Mouse (Mus musculus): ENCODE measurements around the gene Tbx10. TPM values are rescaled to one million over a fixed set of nuclear protein-coding genes. Genes with fewer than 3 reads are reported as not detected.

Tbx10 gene
- polyA plus RNA-seq, 1 experiment: 0.33 TPM

- DNase-seq: no peak
- H3K27me3 ChIP-seq (ENCODE audit: control insufficient read depth, insufficient read depth, low read length): no peaks in the 10 kb centered on the region
- TF ChIP-seq POLR2A (IDR thresholded peaks at IDR 0.05; ENCODE audit: borderline replicate concordance, insufficient read depth, low read length) (no peak), CTCF (IDR thresholded peaks at IDR 0.05; ENCODE audit: borderline replicate concordance, insufficient read depth, low read depth, low read length) (no peak)
- 93% methylated on average over 8 of the region's 8 CpGs for WGBS
- H3K4me1 ChIP-seq (ENCODE audit: control insufficient read depth, insufficient read depth, low read length): peaks cover 8% of the 10 kb centered on the region; the same call in 1 of the 2 replicates
- H3K4me3 ChIP-seq (replicated peaks; ENCODE audit: insufficient read depth, low read depth, low read length): no peak overlapping the region
- no peak overlapping the region for H3K27ac ChIP-seq (ENCODE audit: insufficient read depth, low read length)
These were observed 13.4 kb downstream of the Tbx10 start for GRCm38 (mm10) chr19:4005971-4006370.

DNA sequence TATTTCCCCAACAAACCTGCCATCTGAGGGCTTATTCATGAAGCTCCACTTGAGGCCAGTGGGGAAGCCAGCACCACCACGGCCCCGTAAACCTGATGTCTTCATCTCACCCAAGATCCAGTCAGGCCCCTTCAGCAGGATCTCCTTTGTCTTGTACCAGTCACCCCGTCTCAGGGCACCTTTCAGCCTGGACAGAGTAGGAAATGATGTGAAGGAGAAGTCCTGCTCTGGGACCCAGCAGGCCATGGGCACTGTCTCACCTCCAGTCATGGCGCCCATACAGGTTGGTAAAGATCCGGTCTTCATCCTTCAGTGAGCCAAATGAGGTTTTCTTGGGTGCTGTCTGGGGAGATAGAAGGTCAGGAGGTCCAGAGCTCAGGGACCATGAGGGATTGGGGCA is 18.5 kb downstream of the Tbx10 start:
- no peak overlapping the region for H3K27ac ChIP-seq (ENCODE audit: insufficient read depth, low read length)
- TF ChIP-seq POLR2A (IDR thresholded peaks at IDR 0.05; ENCODE audit: borderline replicate concordance, insufficient read depth, low read length) (no peak), CTCF (IDR thresholded peaks at IDR 0.05; ENCODE audit: borderline replicate concordance, insufficient read depth, low read depth, low read length) (no peak)
- H3K4me3 ChIP-seq (replicated peaks; ENCODE audit: insufficient read depth, low read depth, low read length): no peak overlapping the region
- WGBS: 93% methylated on average over 5 of the region's 5 CpGs
- no peak for DNase-seq
- H3K4me1 ChIP-seq (ENCODE audit: control insufficient read depth, insufficient read depth, low read length): peaks cover 8% of the 10 kb centered on the region; the same call in 1 of the 2 replicates
- no peaks in the 10 kb centered on the region for H3K27me3 ChIP-seq (ENCODE audit: control insufficient read depth, insufficient read depth, low read length)

- under 1% methylated on average over 45 of the region's 45 CpGs for WGBS
- peak within 1 kb of the TSS; percentile 67 for H3K27ac ChIP-seq (ENCODE audit: insufficient read depth, low read length)
These were observed 20.0 kb downstream of the Tbx10 start, which contains the start of gene Ndufv1 for GRCm38 (mm10) chr19:4012432-4013022. Gene Ndufv1, minus strand, starts transcription at chr19:4012806.

DNA sequence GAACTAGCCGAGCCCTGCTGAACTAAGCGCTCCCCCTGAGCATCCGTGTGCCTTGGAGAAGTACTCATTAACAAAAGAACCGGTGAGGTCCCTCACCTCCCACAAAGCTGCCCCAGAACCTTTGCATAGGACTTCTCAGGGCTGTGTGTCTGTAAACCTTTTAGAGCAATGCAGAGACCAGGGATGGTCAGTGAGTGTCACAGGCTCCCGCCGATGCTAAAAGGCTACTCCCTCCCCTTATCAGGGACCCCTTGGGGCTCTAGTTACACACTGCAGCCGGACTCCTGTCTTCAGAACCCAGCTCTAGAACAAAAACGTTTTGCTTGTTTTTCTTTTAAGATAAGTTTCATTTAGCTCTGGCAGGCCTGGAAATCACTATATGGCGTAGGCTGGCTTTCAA is 20.5 kb downstream of the Tbx10 start:
- Histone ChIP-seq H3K27me3 (ENCODE audit: control insufficient read depth, insufficient read depth, low read length) (no peaks in the 10 kb centered on the region), H3K27ac (ENCODE audit: insufficient read depth, low read length) (no peak overlapping the region), H3K4me1 (ENCODE audit: control insufficient read depth, insufficient read depth, low read length) (peaks cover 8% of the 10 kb centered on the region; the same call in 1 of the 2 replicates), H3K4me3 (replicated peaks; ENCODE audit: insufficient read depth, low read depth, low read length) (no peak overlapping the region)
- DNase-seq: no peak
- 22% methylated on average over 9 of the region's 9 CpGs for WGBS
- TF ChIP-seq POLR2A (IDR thresholded peaks at IDR 0.05; ENCODE audit: borderline replicate concordance, insufficient read depth, low read length): no peak
- no peak for TF ChIP-seq CTCF (IDR thresholded peaks at IDR 0.05; ENCODE audit: borderline replicate concordance, insufficient read depth, low read depth, low read length)

More at GRCm38 (mm10) chr19:4012432-4013022, 20.0 kb downstream of the Tbx10 start, which contains the start of gene Ndufv1:
- H3K4me1 ChIP-seq (ENCODE audit: control insufficient read depth, insufficient read depth, low read length): peaks cover 8% of the 10 kb centered on the region; the same call in 1 of the 2 replicates
- no peaks in the 10 kb centered on the region for H3K27me3 ChIP-seq (ENCODE audit: control insufficient read depth, insufficient read depth, low read length)
- peak within 1 kb of the TSS; percentile 74 for H3K4me3 ChIP-seq (replicated peaks; ENCODE audit: insufficient read depth, low read depth, low read length)
- peak; percentile 97 to 99 for DNase-seq
- TF ChIP-seq CTCF (IDR thresholded peaks at IDR 0.05; ENCODE audit: borderline replicate concordance, insufficient read depth, low read depth, low read length): peak; percentile 83
- TF ChIP-seq POLR2A (IDR thresholded peaks at IDR 0.05; ENCODE audit: borderline replicate concordance, insufficient read depth, low read length): peak; percentile 95

DNA sequence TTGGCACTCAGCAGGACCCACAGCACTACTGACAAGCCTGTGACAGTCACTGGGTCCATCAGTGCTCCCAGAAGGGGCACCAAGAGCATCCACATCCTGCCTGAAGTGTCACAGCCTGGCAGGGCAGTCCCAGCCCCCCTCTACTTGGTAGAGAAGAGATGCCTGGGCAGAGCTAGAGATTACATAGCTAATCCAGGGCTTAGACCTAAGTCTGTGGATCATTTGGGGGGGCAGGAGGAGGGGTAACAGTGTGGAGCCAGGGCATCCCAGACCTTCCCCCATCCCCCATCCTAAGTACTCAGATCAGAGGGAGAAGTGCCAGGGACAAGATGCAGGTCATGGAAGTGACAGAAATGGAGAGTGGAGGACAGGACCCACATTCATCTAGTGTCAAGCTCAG is 22.2 kb downstream of the Tbx10 start:
- Histone ChIP-seq H3K27ac (ENCODE audit: insufficient read depth, low read length) (no peak overlapping the region), H3K4me3 (replicated peaks; ENCODE audit: insufficient read depth, low read depth, low read length) (no peak overlapping the region), H3K4me1 (ENCODE audit: control insufficient read depth, insufficient read depth, low read length) (peaks cover 19% of the 10 kb centered on the region), H3K27me3 (ENCODE audit: control insufficient read depth, insufficient read depth, low read length) (no peaks in the 10 kb centered on the region)
- DNase-seq: no peak
- no peak for TF ChIP-seq POLR2A (IDR thresholded peaks at IDR 0.05; ENCODE audit: borderline replicate concordance, insufficient read depth, low read length)
- no peak for TF ChIP-seq CTCF (IDR thresholded peaks at IDR 0.05; ENCODE audit: borderline replicate concordance, insufficient read depth, low read depth, low read length)

DNA sequence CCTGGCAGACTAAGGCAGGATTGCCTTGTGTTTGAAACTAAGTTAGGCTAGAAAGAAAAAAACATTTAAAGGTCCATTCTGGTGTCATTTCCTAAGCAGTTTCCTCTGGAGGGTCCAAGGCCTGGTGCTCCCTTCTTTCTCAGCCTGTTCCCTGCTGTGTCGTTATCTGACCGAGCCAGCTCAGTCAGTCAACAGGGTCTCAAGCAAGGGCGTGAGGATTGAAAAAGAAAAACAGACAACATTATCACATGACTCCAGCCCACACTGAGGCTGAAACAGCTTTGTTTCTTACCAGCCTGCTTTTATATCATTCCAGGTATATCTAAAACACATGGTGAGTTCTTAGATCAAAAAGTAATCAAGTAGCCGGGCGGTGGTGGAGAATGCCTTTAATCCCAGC is 23.1 kb downstream of the Tbx10 start:
- TF ChIP-seq CTCF (IDR thresholded peaks at IDR 0.05; ENCODE audit: borderline replicate concordance, insufficient read depth, low read depth, low read length) (no peak), POLR2A (IDR thresholded peaks at IDR 0.05; ENCODE audit: borderline replicate concordance, insufficient read depth, low read length) (no peak)
- peaks cover 19% of the 10 kb centered on the region for H3K4me1 ChIP-seq (ENCODE audit: control insufficient read depth, insufficient read depth, low read length)
- H3K27ac ChIP-seq (ENCODE audit: insufficient read depth, low read length): no peak overlapping the region
- WGBS: 75% methylated on average over 5 of the region's 5 CpGs
- H3K4me3 ChIP-seq (replicated peaks; ENCODE audit: insufficient read depth, low read depth, low read length): no peak overlapping the region
- DNase-seq: no peak
- H3K27me3 ChIP-seq (ENCODE audit: control insufficient read depth, insufficient read depth, low read length): no peaks in the 10 kb centered on the region

GRCm38 (mm10) chr19:4017921-4018587 is 25.5 kb downstream of the Tbx10 start:
- TF ChIP-seq CTCF (IDR thresholded peaks at IDR 0.05; ENCODE audit: borderline replicate concordance, insufficient read depth, low read depth, low read length): no peak
- no peak for TF ChIP-seq POLR2A (IDR thresholded peaks at IDR 0.05; ENCODE audit: borderline replicate concordance, insufficient read depth, low read length)
- DNase-seq: no peak
- WGBS: 75% methylated on average over 10 of the region's 10 CpGs

More at GRCm38 (mm10) chr19:4017921-4018587, 25.5 kb downstream of the Tbx10 start:
- Histone ChIP-seq H3K27me3 (ENCODE audit: control insufficient read depth, insufficient read depth, low read length) (no peaks in the 10 kb centered on the region), H3K4me3 (replicated peaks; ENCODE audit: insufficient read depth, low read depth, low read length) (no peak overlapping the region), H3K4me1 (ENCODE audit: control insufficient read depth, insufficient read depth, low read length) (peaks cover 11% of the 10 kb centered on the region), H3K27ac (ENCODE audit: insufficient read depth, low read length) (peak overlapping the region; percentile 61; the same call in 1 of the 2 replicates)
